In genomic region chr6:91287636-91288035, GRCm38 (mm10) we compare ENCODE assay signal across 11 mouse cellular contexts.
"Had no signal": no experiment of that assay in that cellular context is flagged by ENCODE, and none has a peak within 500 bp of the region (broad histone marks: within the 10 kb centered on the region; RNA-seq: fewer than 3 reads in every experiment).

No protein-coding gene starts in this region.

- H3K4me2 ChIP-seq: kidney, embryonic 15.5 days; limb, embryonic 15.5 days; liver, embryonic 12.5 days; lung, embryonic 14.5 days; midbrain, embryonic 11.5 days had no signal

- H3K4me3 ChIP-seq: kidney, embryonic 15.5 days; limb, embryonic 15.5 days; liver, embryonic 12.5 days; midbrain, embryonic 15.5 days had no signal

- H3K9me3 ChIP-seq: kidney, embryonic 15.5 days; limb, embryonic 15.5 days; liver, embryonic 12.5 days; midbrain, embryonic 15.5 days had no signal

- H3K9ac ChIP-seq: kidney, embryonic 15.5 days; limb, embryonic 15.5 days; liver, embryonic 12.5 days; lung, embryonic 14.5 days; midbrain, embryonic 15.5 days had no signal

- ATAC-seq: liver, embryonic 12.5 days; midbrain, embryonic 15.5 days had no signal

- H3K4me1 ChIP-seq: liver, embryonic 12.5 days had no signal

- DNase-seq: kidney, postnatal 14 days; lung, embryonic 14.5 days; lung, postnatal 10 days; lung, postnatal 4 days; right cerebral cortex, postnatal 25 days; thymus, postnatal 36 days had no signal

- H3K36me3 ChIP-seq: kidney, embryonic 15.5 days; limb, embryonic 15.5 days; liver, embryonic 12.5 days; midbrain, embryonic 15.5 days had no signal

- H3K27ac ChIP-seq: kidney, embryonic 15.5 days; limb, embryonic 15.5 days; liver, embryonic 12.5 days; midbrain, embryonic 15.5 days had no signal
